Mouse (Mus musculus) liver, adult 2 months (tissue): ENCODE results near the gene Nrbp1. TPM values are rescaled to one million over a fixed set of nuclear protein-coding genes. Genes with fewer than 3 reads are reported as not detected.

ENCODE experiments used
- DNase-seq: peaks from one replicate; pipeline ENCODE4 v3.0.0-alpha.2; 2011; ENCODE audit warnings: low read depth, low spot score; ENCODE audit errors: extremely low read depth
- H3K27ac ChIP-seq: fragments of 200-500 bp; replicated peaks from 2 replicates; pipeline ENCODE4 v1.5.1; 2012; ENCODE audit warnings: low read depth, mild to moderate bottlenecking, control low read depth, inconsistent platforms, low read length; ENCODE audit not compliant: insufficient read depth
- H3K27me3 ChIP-seq: fragments of 200-500 bp; 2 replicates; pipeline ENCODE4 v1.6.1; 2012; ENCODE audit warnings: mild to moderate bottlenecking, moderate library complexity, low read length, inconsistent platforms; ENCODE audit not compliant: control insufficient read depth, insufficient read depth
- H3K36me3 ChIP-seq: fragments of 200-500 bp; 2 replicates; pipeline ENCODE4 v1.6.1; 2012; ENCODE audit warnings: low read length, inconsistent platforms; ENCODE audit not compliant: control insufficient read depth, insufficient read depth
- H3K4me1 ChIP-seq: fragments of 200-500 bp; 2 replicates; pipeline ENCODE4 v1.6.1; 2011; ENCODE audit warnings: low read length; ENCODE audit not compliant: control insufficient read depth, insufficient read depth
- H3K4me3 ChIP-seq: fragments of 200-500 bp; 2 replicates; pipeline ENCODE4 v1.5.1; 2011; ENCODE audit warnings: low read depth, mild to moderate bottlenecking, control low read depth, low read length, moderate library complexity; ENCODE audit not compliant: insufficient read depth
- H3K79me2 ChIP-seq: fragments of 200-500 bp; 2 replicates; pipeline ENCODE4 v1.6.1; 2012; ENCODE audit warnings: inconsistent platforms, mild to moderate bottlenecking, low read length, moderate library complexity; ENCODE audit not compliant: control insufficient read depth, insufficient read depth
- H3K9ac ChIP-seq: fragments of 200-500 bp; 2 replicates; pipeline ENCODE4 v1.6.1; 2012; ENCODE audit warnings: low read depth, mild to moderate bottlenecking, control low read depth, inconsistent platforms, low read length
- CTCF ChIP-seq: fragments of 200-500 bp; IDR thresholded peaks from 2 replicates; pipeline ENCODE4 v1.5.1; 2011; ENCODE audit warnings: low read depth, low read length, control low read depth
- POLR2A ChIP-seq: fragments of 200-500 bp; IDR thresholded peaks from 2 replicates; pipeline ENCODE4 v1.6.1; 2011; ENCODE audit warnings: low read length, control low read depth; ENCODE audit not compliant: insufficient read depth; ENCODE audit errors: extremely low read depth
- WGBS: fragments of 180-500 bp; shearing (Covaris S2); methylation state at CpG from one replicate; pipeline ENCODE4 v1.1.7; 2018; 5-methylcytosine and 5-hydroxymethylcytosine counted together
- polyA plus RNA-seq: library from polyadenylated mRNA; depleted of rRNA; stranded (reverse); fragments of >200 nt; gene quantifications from 2 replicates; pipeline ENCODE4 v1.2.3, GENCODE M21; 2012
- total RNA-seq: library from RNA; depleted of rRNA; stranded (reverse); fragments of >200 nt; gene quantifications from 2 replicates; pipeline ENCODE4 v1.2.3, GENCODE M21; 2014

Gene Nrbp1
- total and polyA plus RNA-seq, 2 experiments: 51.5 to 112 TPM

GRCm38 (mm10) chr5:31222696-31223095, 18.0 kb upstream of the Nrbp1 start:
- no peak for DNase-seq
- Histone ChIP-seq H3K27ac (no peak overlapping the region), H3K9ac (no peak overlapping the region), H3K36me3 (no peaks in the 10 kb centered on the region), H3K79me2 (peaks cover 4% of the 10 kb centered on the region; the same call in 1 of the 2 replicates), H3K27me3 (no peaks in the 10 kb centered on the region), H3K4me1 (peaks cover 10% of the 10 kb centered on the region), H3K4me3 (no peak overlapping the region)
- TF ChIP-seq CTCF (no peak), POLR2A (no peak)
- 97% methylated on average over 9 of the region's 9 CpGs for WGBS

- Histone ChIP-seq H3K4me1 (no peaks in the 10 kb centered on the region), H3K27ac (no peak overlapping the region), H3K27me3 (no peaks in the 10 kb centered on the region), H3K36me3 (no peaks in the 10 kb centered on the region), H3K79me2 (no peaks in the 10 kb centered on the region), H3K4me3 (no peak overlapping the region), H3K9ac (no peak overlapping the region)
- WGBS: 74% methylated on average over 1 of the region's 1 CpGs
- TF ChIP-seq POLR2A: no peak
- no peak for TF ChIP-seq CTCF
- no peak for DNase-seq
Measured at GRCm38 (mm10) chr5:31226641-31227040, 14.0 kb upstream of the Nrbp1 start.

- WGBS: 0% methylated on average over 13 of the region's 13 CpGs
- Histone ChIP-seq H3K9ac (peak overlapping the region; percentile 10), H3K27ac (peak overlapping the region; percentile 29; the same call in 1 of the 2 replicates), H3K27me3 (no peaks in the 10 kb centered on the region), H3K4me3 (peak overlapping the region; percentile 48), H3K4me1 (peaks cover 4% of the 10 kb centered on the region), H3K36me3 (peaks cover 25% of the 10 kb centered on the region), H3K79me2 (peaks cover 4% of the 10 kb centered on the region; the same call in 1 of the 2 replicates)
- TF ChIP-seq POLR2A: no peak
- TF ChIP-seq CTCF: no peak
- DNase-seq: peak; percentile 14
Measured at GRCm38 (mm10) chr5:31241522-31242034, 914 bp downstream of the Nrbp1 start.

- Histone ChIP-seq H3K79me2 (peaks cover 4% of the 10 kb centered on the region; the same call in 1 of the 2 replicates), H3K36me3 (peaks cover 31% of the 10 kb centered on the region), H3K9ac (no peak overlapping the region; the same call in 1 of the 2 replicates), H3K4me1 (peaks cover 4% of the 10 kb centered on the region), H3K27ac (no peak overlapping the region), H3K27me3 (no peaks in the 10 kb centered on the region), H3K4me3 (no peak overlapping the region)
- no peak for DNase-seq
- TF ChIP-seq CTCF (no peak), POLR2A (no peak)
- 18% methylated on average over 10 of the region's 10 CpGs for WGBS
Measured at GRCm38 (mm10) chr5:31242191-31242590, 1.5 kb downstream of the Nrbp1 start.

- H3K79me2 ChIP-seq: no peaks in the 10 kb centered on the region
- H3K4me3 ChIP-seq: no peak overlapping the region
- H3K4me1 ChIP-seq: no peaks in the 10 kb centered on the region
- 88% methylated on average over 4 of the region's 4 CpGs for WGBS
- no peak overlapping the region for H3K9ac ChIP-seq
- no peak overlapping the region for H3K27ac ChIP-seq
- TF ChIP-seq CTCF: no peak
- TF ChIP-seq POLR2A: no peak
- no peak for DNase-seq
- H3K36me3 ChIP-seq: peaks cover 48% of the 10 kb centered on the region
- H3K27me3 ChIP-seq: no peaks in the 10 kb centered on the region
Measured at GRCm38 (mm10) chr5:31250716-31251115, 10.1 kb downstream of the Nrbp1 start.

- peak within 1 kb of the TSS; percentile 37; the same call in 1 of the 2 replicates for H3K9ac ChIP-seq
- peaks cover 42% of the 10 kb centered on the region for H3K36me3 ChIP-seq
- peaks cover under 1% of the 10 kb centered on the region; the same call in 1 of the 2 replicates for H3K4me1 ChIP-seq
- H3K27me3 ChIP-seq: no peaks in the 10 kb centered on the region
- H3K27ac ChIP-seq: no peak within 1 kb of the TSS
- no peak for TF ChIP-seq POLR2A
- no peak for TF ChIP-seq CTCF
- H3K4me3 ChIP-seq: peak within 1 kb of the TSS; percentile 60
- no peak for DNase-seq
- H3K79me2 ChIP-seq: no peaks in the 10 kb centered on the region
- WGBS: 49% methylated on average over 47 of the region's 47 CpGs
Measured at GRCm38 (mm10) chr5:31251541-31252101, 11.0 kb downstream of the Nrbp1 start, which contains the start of gene Krtcap3. TSS of gene Krtcap3 (plus strand) at chr5:31251691.
